Mouse (Mus musculus): ENCODE results near the gene Rictor. TPM values are rescaled to one million over a fixed set of nuclear protein-coding genes. Genes with fewer than 3 reads are reported as not detected.

Rictor gene
- polyA plus RNA-seq, 1 experiment from 2014 or later = 50.5 TPM

DNA sequence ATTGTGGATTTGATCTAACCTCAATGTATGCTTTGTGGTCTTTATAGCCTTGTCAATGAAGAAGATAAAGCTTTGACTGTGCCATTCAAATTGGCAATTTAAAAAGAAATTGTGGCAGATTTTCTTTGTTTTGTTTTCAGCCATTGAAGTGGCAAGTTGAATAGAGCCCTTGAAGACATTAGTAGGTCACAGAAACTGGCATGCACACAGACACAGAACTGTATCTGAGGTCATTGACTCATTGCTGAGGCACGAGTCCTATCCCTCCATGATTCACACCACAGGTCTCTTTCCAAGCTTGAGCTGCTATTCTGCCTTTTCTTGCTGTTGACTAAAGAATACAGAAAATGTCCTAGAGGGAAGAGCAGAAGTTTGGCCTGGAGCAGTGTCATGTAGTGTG lies 141.7 kb downstream of the Rictor start:
- Histone ChIP-seq H3K4me2 (ENCODE audit: low read length) (no peak overlapping the region), H3K27ac (ENCODE audit: low read depth, low read length) (no peak overlapping the region), H3K4me3 (ENCODE audit: low read length) (no peak overlapping the region), H3K4me1 (ENCODE audit: control insufficient read depth, insufficient read depth, low read depth, low read length) (no peaks in the 10 kb centered on the region), H3K9me3 (ENCODE audit: control insufficient read depth, low read length) (no peaks in the 10 kb centered on the region), H3K36me3 (ENCODE audit: control insufficient read depth, insufficient read depth, low read length) (no peaks in the 10 kb centered on the region), H3K27me3 (replicated peaks; ENCODE audit: control insufficient read depth, insufficient read depth, low read length) (no peaks in the 10 kb centered on the region), H3K9ac (ENCODE audit: low read depth, low read length) (no peak overlapping the region)
- ATAC-seq = no peak
- WGBS = 39% methylated on average over 1 of the region's 1 CpGs

Other genes starting within 250 kb of the Rictor start
- 3.2 and 3.4 TPM in 2 replicates for gene Fyb, start 185.5 kb upstream of the Rictor start, polyA plus RNA-seq (2015; fragmentation: Nextera tagmentation; extraction: Ambion mirVana)
- 2.1 and 2.6 TPM in 2 replicates for gene Osmr, start 166.6 kb downstream of the Rictor start, polyA plus RNA-seq (2015; fragmentation: Nextera tagmentation; extraction: Ambion mirVana)

Measured in hindbrain, embryonic 16.5 days (tissue).